Mouse (Mus musculus) gastrocnemius, postnatal 10 days (tissue): ENCODE measurements around the gene Tcf20. TPM values are rescaled to one million over a fixed set of nuclear protein-coding genes. Genes with fewer than 3 reads are reported as not detected.

Source experiments
- DNase-seq: peaks from one replicate; pipeline ENCODE4 v3.0.0; 2021; ENCODE audit warnings: mixed read lengths
- total RNA-seq, 2 experiments: library from RNA; stranded (reverse); gene quantifications; 2 replicates each; pipeline ENCODE4 v1.2.3; 2021

The Tcf20 gene
- total RNA-seq, 2 experiments from 2014 or later, result 33.4 to 40.6 TPM

GRCm38 (mm10) chr15:82958253-82958701 lies 29.4 kb downstream of the Tcf20 start:
- no peak for DNase-seq

GRCm38 (mm10) chr15:82956721-82957120 lies 31.0 kb downstream of the Tcf20 start:
- DNase-seq, result no peak

GRCm38 (mm10) chr15:82956310-82956709 lies 31.4 kb downstream of the Tcf20 start:
- DNase-seq, result no peak

GRCm38 (mm10) chr15:82955286-82955685 lies 32.4 kb downstream of the Tcf20 start:
- DNase-seq, result no peak

- no peak for DNase-seq
Observed at GRCm38 (mm10) chr15:82954034-82954433, 33.6 kb downstream of the Tcf20 start.

GRCm38 (mm10) chr15:82953096-82953495 lies 34.6 kb downstream of the Tcf20 start:
- no peak for DNase-seq

- DNase-seq, result peak; percentile 32
Observed at GRCm38 (mm10) chr15:82952292-82952705, 35.4 kb downstream of the Tcf20 start.

- no peak for DNase-seq
Observed at GRCm38 (mm10) chr15:82950246-82950645, 37.4 kb downstream of the Tcf20 start.

- peak; percentile 35 for DNase-seq
Observed at GRCm38 (mm10) chr15:82947431-82947830, 40.2 kb downstream of the Tcf20 start.

GRCm38 (mm10) chr15:82944479-82945195 lies 43.0 kb downstream of the Tcf20 start:
- no peak for DNase-seq

GRCm38 (mm10) chr15:82941733-82942132 lies 45.9 kb downstream of the Tcf20 start:
- DNase-seq, result no peak

- DNase-seq, result no peak
Observed at GRCm38 (mm10) chr15:82940494-82941214, 47.0 kb downstream of the Tcf20 start.

- peak; percentile 33 for DNase-seq
Observed at GRCm38 (mm10) chr15:82938155-82938569, 49.5 kb downstream of the Tcf20 start.

- no peak for DNase-seq
Observed at GRCm38 (mm10) chr15:82937428-82937992, 50.2 kb downstream of the Tcf20 start.

- no peak for DNase-seq
Observed at GRCm38 (mm10) chr15:82934971-82935370, 52.7 kb downstream of the Tcf20 start.

- DNase-seq, result no peak
Observed at GRCm38 (mm10) chr15:82932936-82933650, 54.6 kb downstream of the Tcf20 start.

- DNase-seq, result no peak
Observed at GRCm38 (mm10) chr15:82931436-82931835, 56.2 kb downstream of the Tcf20 start.

GRCm38 (mm10) chr15:82929595-82929994 lies 58.1 kb downstream of the Tcf20 start:
- no peak for DNase-seq

GRCm38 (mm10) chr15:82928844-82929243 lies 58.8 kb downstream of the Tcf20 start:
- no peak for DNase-seq

- DNase-seq, result no peak
Observed at GRCm38 (mm10) chr15:82928023-82928422, 59.6 kb downstream of the Tcf20 start.

GRCm38 (mm10) chr15:82927057-82927456 lies 60.6 kb downstream of the Tcf20 start:
- DNase-seq, result no peak

GRCm38 (mm10) chr15:82924679-82925425 lies 62.8 kb downstream of the Tcf20 start:
- no peak for DNase-seq
